Mouse (Mus musculus) cerebellum, adult 2 months (tissue): ENCODE results near the gene Chchd6. TPM values are rescaled to one million over a fixed set of nuclear protein-coding genes. Genes with fewer than 3 reads are reported as not detected.

Source experiments
- DNase-seq, 2 experiments: peaks; one replicate each; pipeline ENCODE4 v3.0.0; 2021
- H3K27ac ChIP-seq: fragments of 200-500 bp; 2 replicates; pipeline ENCODE4 v1.5.1; 2012; ENCODE audit warnings: low read length, control low read depth, inconsistent platforms; ENCODE audit not compliant: insufficient read depth
- H3K27me3 ChIP-seq: fragments of 200-500 bp; 2 replicates; pipeline ENCODE4 v1.6.1; 2012; ENCODE audit warnings: inconsistent platforms, mild to moderate bottlenecking, low read length, moderate library complexity; ENCODE audit not compliant: control insufficient read depth, insufficient read depth
- H3K4me1 ChIP-seq: fragments of 200-500 bp; 2 replicates; pipeline ENCODE4 v1.6.1; 2011; ENCODE audit warnings: low read length; ENCODE audit not compliant: control insufficient read depth, insufficient read depth
- H3K4me3 ChIP-seq: fragments of 200-500 bp; replicated peaks from 2 replicates; pipeline ENCODE3; 2011; ENCODE audit warnings: mild to moderate bottlenecking, low read depth, low read length, control low read depth; ENCODE audit not compliant: insufficient read depth
- CTCF ChIP-seq: fragments of 200-500 bp; IDR thresholded peaks from 2 replicates; pipeline ENCODE4 v1.5.1; 2011; ENCODE audit warnings: low read depth, mild to moderate bottlenecking, control low read depth, low read length, moderate library complexity, borderline replicate concordance; ENCODE audit not compliant: insufficient read depth
- POLR2A ChIP-seq: fragments of 200-500 bp; IDR thresholded peaks from 2 replicates; pipeline ENCODE4 v1.6.1; 2011; ENCODE audit warnings: low read length, control low read depth, borderline replicate concordance; ENCODE audit not compliant: insufficient read depth
- WGBS: fragments of 180-500 bp; shearing (Covaris S2); methylation state at CpG from one replicate; pipeline ENCODE4 v1.1.7; 2018; 5-methylcytosine and 5-hydroxymethylcytosine counted together
- polyA plus RNA-seq: library from polyadenylated mRNA; depleted of rRNA; stranded (reverse); fragments of >200 nt; gene quantifications from 2 replicates; pipeline ENCODE4 v1.2.3, GENCODE M21; 2012

Gene Chchd6
- polyA plus RNA-seq, 1 experiment, result 104 TPM

DNA sequence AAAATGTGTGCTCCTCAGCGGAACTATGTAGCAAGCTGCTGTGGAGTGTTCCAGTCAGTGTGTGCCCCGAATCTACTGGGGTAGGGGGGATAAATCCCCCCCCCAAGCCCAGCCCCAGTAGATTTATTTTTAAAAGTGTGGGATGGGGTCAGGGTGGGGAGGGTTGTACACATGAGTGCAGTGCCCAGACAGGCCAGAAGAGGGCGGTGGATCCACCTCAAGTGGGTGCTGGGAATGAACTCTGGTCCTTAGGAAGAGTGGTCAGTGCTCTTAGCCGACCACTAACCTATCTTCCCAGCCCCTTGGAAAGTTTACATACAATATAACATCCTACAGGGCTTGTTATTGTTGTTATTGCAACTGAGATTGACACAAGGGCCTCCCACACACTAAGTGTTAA is 12.5 kb upstream of the Chchd6 start:
- TF ChIP-seq CTCF (peak; percentile 32; the same call in 1 of the 2 replicates), POLR2A (no peak)

DNA sequence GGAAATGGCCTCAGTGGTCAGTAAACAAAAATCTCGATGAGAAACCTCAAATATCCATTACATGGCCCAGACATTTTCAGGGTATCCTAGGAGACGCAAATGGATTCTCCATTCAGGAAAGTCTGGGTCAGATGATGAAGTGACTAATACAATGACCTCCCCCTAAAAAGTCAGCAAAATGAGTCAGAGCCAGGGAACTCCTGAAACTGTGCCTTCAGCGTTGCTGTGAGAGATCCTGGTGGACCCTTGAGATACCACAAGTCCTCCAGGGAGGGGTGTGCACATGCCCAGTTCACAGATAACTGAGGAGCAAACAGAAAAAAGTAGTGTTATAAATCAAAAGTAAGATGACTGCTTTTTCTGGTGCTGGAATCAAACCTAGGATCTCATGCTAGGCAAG is 10.6 kb upstream of the Chchd6 start:
- no peak for DNase-seq
- H3K27ac ChIP-seq, result no peak overlapping the region
- H3K27me3 ChIP-seq, result no peaks in the 10 kb centered on the region
- TF ChIP-seq POLR2A, result no peak
- no peak for TF ChIP-seq CTCF
- no peaks in the 10 kb centered on the region for H3K4me1 ChIP-seq
- no peak overlapping the region for H3K4me3 ChIP-seq
- 57% methylated on average over 3 of the region's 3 CpGs for WGBS

More for the DNA sequence above, 12.5 kb upstream of the Chchd6 start:
- Histone ChIP-seq H3K27me3 (no peaks in the 10 kb centered on the region), H3K4me3 (no peak overlapping the region), H3K4me1 (no peaks in the 10 kb centered on the region), H3K27ac (no peak overlapping the region)
- DNase-seq, result no peak
- 64% methylated on average over 4 of the region's 4 CpGs for WGBS

DNA sequence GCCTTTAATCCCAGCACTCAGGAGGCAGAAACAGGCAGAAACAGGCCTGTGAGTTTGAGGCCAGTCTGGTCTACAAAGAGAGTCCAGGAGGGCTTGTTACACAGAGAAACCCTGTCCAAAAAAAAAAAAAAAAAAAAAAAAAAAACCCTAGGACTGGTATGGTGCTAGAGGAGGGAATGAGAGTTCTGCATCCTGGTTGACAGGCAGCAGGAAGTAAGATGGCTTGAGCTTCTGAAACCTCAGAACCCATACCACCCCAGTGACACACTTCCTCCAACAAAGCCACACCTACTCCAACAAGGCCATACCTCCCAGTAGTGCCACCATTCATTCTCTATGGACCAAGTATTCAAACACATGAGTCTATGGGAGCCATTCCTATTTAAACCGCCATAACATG is 1.1 kb upstream of the Chchd6 start:
- 97% methylated on average over 1 of the region's 1 CpGs for WGBS
- Histone ChIP-seq H3K27ac (no peak overlapping the region), H3K4me3 (no peak overlapping the region), H3K4me1 (peaks cover 3% of the 10 kb centered on the region; the same call in 1 of the 2 replicates), H3K27me3 (no peaks in the 10 kb centered on the region; the same call in 1 of the 2 replicates)
- no peak for DNase-seq
- no peak for TF ChIP-seq CTCF
- no peak for TF ChIP-seq POLR2A

DNA sequence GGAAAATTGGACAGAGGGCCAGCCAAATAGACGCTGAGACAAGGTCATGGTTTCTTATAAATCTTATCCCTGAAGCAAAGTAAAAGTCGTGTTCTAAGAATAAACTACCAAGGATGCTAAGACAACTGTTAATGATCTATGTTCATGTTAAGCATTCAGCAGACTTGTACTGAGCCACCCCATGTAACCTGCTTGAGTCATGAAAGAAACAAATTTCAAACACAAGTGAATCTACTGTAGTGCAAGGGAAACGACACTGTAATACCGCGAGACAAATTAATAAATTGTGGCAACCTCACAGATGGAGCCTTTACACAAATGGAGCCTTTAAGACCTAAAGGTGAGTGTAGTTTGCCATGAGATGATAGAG is 310 bp upstream of the Chchd6 start:
- H3K27ac ChIP-seq, result no peak overlapping the region
- WGBS, result 30% methylated on average over 5 of the region's 5 CpGs

GRCm38 (mm10) chr6:89592016-89592415 is 3.4 kb downstream of the Chchd6 start:
- Histone ChIP-seq H3K4me1 (peaks cover 3% of the 10 kb centered on the region; the same call in 1 of the 2 replicates), H3K27me3 (no peaks in the 10 kb centered on the region), H3K4me3 (no peak overlapping the region), H3K27ac (no peak overlapping the region)
- peak in 1 of 2 experiments; percentile 21 for DNase-seq
- WGBS, result 8% methylated on average over 3 of the region's 3 CpGs
- no peak for TF ChIP-seq CTCF
- no peak for TF ChIP-seq POLR2A

More for the DNA sequence above, 310 bp upstream of the Chchd6 start:
- no peak for TF ChIP-seq CTCF
- TF ChIP-seq POLR2A, result no peak
- DNase-seq, result no peak
- Histone ChIP-seq H3K27me3 (no peaks in the 10 kb centered on the region; the same call in 1 of the 2 replicates), H3K4me3 (peak overlapping the region; percentile 77), H3K4me1 (peaks cover 3% of the 10 kb centered on the region; the same call in 1 of the 2 replicates)

DNA sequence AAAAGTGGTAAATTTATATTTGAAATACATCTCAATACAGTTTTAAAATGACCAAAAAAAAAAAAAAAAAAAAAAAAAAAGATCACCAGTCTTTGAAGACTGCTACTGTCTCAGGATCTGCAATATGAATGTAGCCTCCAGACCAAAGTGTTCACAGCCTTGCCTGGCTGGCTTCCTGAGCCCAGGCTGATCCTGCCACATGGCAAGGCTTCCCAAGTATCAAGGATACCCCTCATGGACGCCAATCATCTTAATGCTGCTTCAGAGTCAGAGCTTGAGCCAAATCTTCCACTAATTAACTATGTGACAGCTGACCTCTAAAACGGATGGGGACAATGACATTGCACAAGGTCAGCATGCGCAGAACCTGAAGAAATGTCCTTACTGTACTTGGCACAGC is 3.9 kb downstream of the Chchd6 start:
- no peak for DNase-seq
- Histone ChIP-seq H3K27ac (no peak overlapping the region), H3K4me3 (no peak overlapping the region), H3K27me3 (no peaks in the 10 kb centered on the region), H3K4me1 (peaks cover 3% of the 10 kb centered on the region; the same call in 1 of the 2 replicates)
- TF ChIP-seq CTCF, result no peak
- TF ChIP-seq POLR2A, result no peak
- WGBS, result 33% methylated on average over 3 of the region's 3 CpGs

GRCm38 (mm10) chr6:89585696-89586095 is 9.8 kb downstream of the Chchd6 start:
- Histone ChIP-seq H3K27ac (no peak overlapping the region), H3K27me3 (no peaks in the 10 kb centered on the region), H3K4me1 (peaks cover 9% of the 10 kb centered on the region), H3K4me3 (no peak overlapping the region)
- peak in 1 of 2 experiments; percentile 13 for DNase-seq
- TF ChIP-seq POLR2A, result no peak
- TF ChIP-seq CTCF, result no peak

DNA sequence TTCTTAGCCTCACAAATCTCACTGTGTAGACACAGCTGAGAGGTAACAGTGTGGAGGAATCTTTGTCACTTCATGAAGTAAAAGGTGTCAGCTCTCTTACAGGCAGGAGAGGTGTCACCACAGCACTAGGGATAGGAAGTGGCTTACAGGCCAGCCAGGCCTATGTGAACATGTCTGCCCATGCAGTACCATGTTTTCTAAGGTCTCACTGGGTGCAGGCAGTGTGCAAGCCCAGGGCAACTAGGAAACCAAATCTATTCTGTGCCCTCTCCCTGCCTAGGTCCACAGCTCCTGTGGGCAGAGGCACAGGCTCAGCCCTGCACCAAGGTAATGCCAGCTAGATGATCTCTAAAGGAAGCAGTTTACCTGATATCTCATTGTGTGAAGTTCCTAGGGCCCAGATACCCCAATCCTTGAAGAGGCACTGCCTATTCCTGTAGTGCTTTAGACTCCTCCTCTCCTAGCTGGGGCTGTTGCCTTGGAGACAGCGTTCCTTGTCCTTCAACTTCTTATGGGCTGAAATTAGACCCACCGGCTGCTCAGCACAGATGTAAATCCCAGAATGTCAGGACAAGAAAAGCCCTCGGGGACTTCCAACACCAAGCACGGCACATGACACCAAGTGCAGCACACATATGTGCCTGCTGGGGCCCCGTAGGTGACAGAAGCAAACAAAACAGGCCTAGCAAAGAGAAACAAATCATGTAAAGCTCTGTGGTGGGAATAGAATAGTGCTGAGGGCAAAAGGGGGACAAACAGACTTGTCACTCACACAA is 10.6 kb downstream of the Chchd6 start:
- 51% methylated on average over 5 of the region's 5 CpGs for WGBS
- H3K27me3 ChIP-seq, result no peaks in the 10 kb centered on the region
- no peak overlapping the region for H3K27ac ChIP-seq
- no peak for DNase-seq
- H3K4me3 ChIP-seq, result no peak overlapping the region
- no peak for TF ChIP-seq POLR2A
- no peak for TF ChIP-seq CTCF
- H3K4me1 ChIP-seq, result peaks cover 9% of the 10 kb centered on the region
